Mouse (Mus musculus) hindbrain, embryonic 16.5 days (tissue): ENCODE data around the gene Timm50. TPM values are rescaled to one million over a fixed set of nuclear protein-coding genes. Genes with fewer than 3 reads are reported as not detected.

Experiments used
- ATAC-seq: fragments of 200-750 bp; cut with Nextera tagmentation; 2 replicates; pipeline ENCODE4 v1.8.0; 2017; ENCODE audit warnings: moderate TSS enrichment, moderate library complexity
- H3K27ac ChIP-seq: fragments of 300-500 bp; sonication (generic); 2 replicates; pipeline ENCODE4 v1.5.1; 2014; ENCODE audit warnings: low read depth, mild to moderate bottlenecking, control low read depth, low read length, moderate library complexity
- H3K27me3 ChIP-seq: fragments of 300-500 bp; sonication (generic); replicated peaks from 2 replicates; pipeline ENCODE4 v1.6.1; 2014; ENCODE audit warnings: low read length; ENCODE audit not compliant: control insufficient read depth, insufficient read depth
- H3K36me3 ChIP-seq: fragments of 300-500 bp; sonication (generic); 2 replicates; pipeline ENCODE4 v1.6.1; 2014; ENCODE audit warnings: mild to moderate bottlenecking, low read length, moderate library complexity, mixed read lengths; ENCODE audit not compliant: control insufficient read depth, insufficient read depth
- H3K4me1 ChIP-seq: fragments of 300-500 bp; sonication (generic); 2 replicates; pipeline ENCODE4 v1.6.1; 2014; ENCODE audit warnings: low read depth, low read length; ENCODE audit not compliant: control insufficient read depth, insufficient read depth
- H3K4me2 ChIP-seq: fragments of 300-500 bp; sonication (generic); 2 replicates; pipeline ENCODE4 v1.6.1; 2014; ENCODE audit warnings: mild to moderate bottlenecking, low read length, control low read depth, moderate library complexity
- H3K4me3 ChIP-seq: fragments of 300-500 bp; sonication (generic); 2 replicates; pipeline ENCODE4 v1.5.1; 2014; ENCODE audit warnings: mild to moderate bottlenecking, low read length, control low read depth, moderate library complexity
- H3K9ac ChIP-seq: fragments of 300-500 bp; sonication (generic); 2 replicates; pipeline ENCODE4 v1.6.1; 2014; ENCODE audit warnings: low read depth, mild to moderate bottlenecking, control low read depth, low read length, moderate library complexity
- H3K9me3 ChIP-seq: fragments of 300-500 bp; sonication (generic); 2 replicates; pipeline ENCODE4 v1.6.1; 2014; ENCODE audit warnings: mild to moderate bottlenecking, low read length, moderate library complexity; ENCODE audit not compliant: control insufficient read depth
- WGBS: fragments of 180-500 bp; shearing (Covaris S2); extraction: QIAGEN DNeasy Blood & Tissue Kit; methylation state at CpG from one replicate; pipeline ENCODE4 v1.1.7; 2014; 5-methylcytosine and 5-hydroxymethylcytosine counted together
- polyA plus RNA-seq: library from polyadenylated mRNA; unstranded; fragments of >200 nt; fragmentation: Nextera tagmentation; extraction: Ambion mirVana; gene quantifications from 2 replicates; pipeline ENCODE4 v1.2.1, GENCODE M21; 2015

Timm50 gene
- polyA plus RNA-seq, 1 experiment from 2014 or later: 131 TPM

DNA sequence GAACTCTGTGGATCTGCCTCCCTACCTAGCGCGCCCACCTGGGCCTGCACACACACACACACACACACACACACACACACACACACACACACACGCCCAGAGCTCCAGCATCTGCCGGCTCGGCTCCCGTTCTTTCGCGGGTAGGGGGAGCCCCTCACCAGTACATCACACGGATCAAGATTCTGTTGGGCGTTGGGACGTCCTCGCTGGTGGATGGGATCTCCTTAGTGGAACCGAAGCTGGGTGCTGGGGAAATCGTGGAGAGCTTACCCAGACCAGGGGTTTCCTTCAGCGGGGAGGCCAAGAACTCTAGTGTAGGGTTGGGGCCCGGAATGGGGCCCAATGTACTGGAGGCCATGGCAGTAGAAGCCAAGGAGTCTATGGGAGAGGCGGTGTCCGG is 21.7 kb downstream of the Timm50 start:
- no peaks in the 10 kb centered on the region for H3K9me3 ChIP-seq
- 1% methylated on average over 16 of the region's 18 CpGs for WGBS
- H3K36me3 ChIP-seq: no peaks in the 10 kb centered on the region
- peak overlapping the region; percentile 36 for H3K4me3 ChIP-seq
- no peak overlapping the region for H3K27ac ChIP-seq
- no peak for ATAC-seq
- peak overlapping the region; percentile 53 for H3K4me2 ChIP-seq
- H3K27me3 ChIP-seq: peaks cover 19% of the 10 kb centered on the region
- peaks cover 11% of the 10 kb centered on the region for H3K4me1 ChIP-seq
- peak overlapping the region; percentile 59; the same call in 1 of the 2 replicates for H3K9ac ChIP-seq

DNA sequence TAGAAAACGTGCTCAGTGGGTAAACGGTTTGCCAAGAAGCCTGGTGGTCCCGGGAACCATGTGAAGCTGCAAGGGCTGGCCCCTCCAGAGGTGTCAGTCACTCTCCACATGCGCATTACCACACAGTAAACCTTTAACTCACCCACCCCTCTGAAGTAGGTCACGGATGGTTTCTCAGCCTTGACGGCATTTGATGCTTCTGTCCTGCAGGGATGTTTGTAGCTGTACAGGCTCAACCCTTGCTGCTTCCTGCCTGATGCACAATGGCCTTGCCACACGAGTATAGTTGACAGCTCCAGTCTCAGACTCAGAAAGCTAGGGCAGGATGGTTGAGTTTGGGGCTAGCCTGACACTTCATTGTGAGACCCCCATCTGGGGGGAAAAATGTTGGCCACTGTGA is 31.2 kb downstream of the Timm50 start:
- peaks cover 11% of the 10 kb centered on the region for H3K4me1 ChIP-seq
- H3K4me3 ChIP-seq: no peak overlapping the region
- H3K4me2 ChIP-seq: no peak overlapping the region
- H3K27me3 ChIP-seq: no peaks in the 10 kb centered on the region
- H3K36me3 ChIP-seq: no peaks in the 10 kb centered on the region
- 82% methylated on average over 7 of the region's 7 CpGs for WGBS
- no peak for ATAC-seq
- no peak overlapping the region for H3K9ac ChIP-seq
- H3K27ac ChIP-seq: no peak overlapping the region
- no peaks in the 10 kb centered on the region for H3K9me3 ChIP-seq

DNA sequence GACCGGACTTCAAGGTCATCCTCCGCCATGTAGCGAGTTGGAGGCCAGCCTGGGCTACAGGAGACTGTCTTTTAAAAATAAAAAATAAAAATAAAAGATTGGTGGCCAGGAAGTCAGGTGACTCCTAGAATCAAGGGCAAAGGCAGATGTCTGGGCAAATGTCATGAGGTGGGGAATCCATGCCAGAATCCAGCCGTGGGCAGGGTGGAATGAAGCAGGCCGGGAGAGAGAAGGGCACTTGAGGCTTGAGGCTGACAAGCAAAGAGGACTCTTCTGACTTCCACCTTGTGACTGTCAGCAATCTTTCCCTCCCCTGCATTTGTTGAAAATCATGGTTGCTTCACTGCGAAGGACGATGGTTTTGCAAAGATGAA is 33.6 kb downstream of the Timm50 start:
- 82% methylated on average over 7 of the region's 7 CpGs for WGBS

DNA sequence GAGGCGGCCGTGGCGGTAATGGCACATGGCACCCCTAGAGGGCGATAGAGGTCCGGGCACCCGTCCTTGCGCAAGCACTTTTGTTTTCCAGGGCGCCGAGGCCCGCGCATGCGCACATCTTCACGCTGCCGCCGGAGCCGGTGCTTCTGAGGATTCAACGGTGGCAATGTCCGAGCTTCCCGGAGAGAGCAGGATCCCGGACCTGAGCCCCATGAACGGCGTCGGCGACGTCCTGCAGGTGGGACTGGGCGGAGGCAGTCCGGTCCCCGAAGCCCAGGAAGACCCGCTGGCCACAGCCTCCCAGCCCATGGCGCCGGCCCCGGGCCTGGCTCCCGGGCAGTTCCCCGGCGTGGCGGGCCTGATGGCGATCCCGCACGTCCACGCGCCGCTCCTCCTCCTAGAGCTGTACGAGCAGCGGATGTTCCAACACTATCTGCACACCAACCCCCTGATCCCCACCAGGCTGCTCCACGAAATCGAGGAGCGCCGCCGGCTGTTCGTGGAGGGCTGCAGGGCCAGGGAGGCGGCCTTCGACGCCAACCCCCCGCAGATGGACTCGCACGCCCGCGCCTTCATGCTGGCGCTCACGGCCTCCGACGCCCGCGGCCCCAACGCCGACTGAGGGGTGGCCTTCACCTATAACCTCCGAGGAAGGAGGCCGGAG is 34.1 kb downstream of the Timm50 start, which contains the start of gene Eid2b:
TSS of gene Eid2b (plus strand) at position 125 of the 664 bp plus-strand sequence.
- Histone ChIP-seq H3K27ac (peak within 1 kb of the TSS; percentile 86), H3K4me1 (peaks cover 11% of the 10 kb centered on the region), H3K9me3 (no peaks in the 10 kb centered on the region), H3K36me3 (peaks cover 5% of the 10 kb centered on the region; the same call in 1 of the 2 replicates), H3K27me3 (no peaks in the 10 kb centered on the region), H3K4me2 (peak within 1 kb of the TSS; percentile 94), H3K9ac (peak within 1 kb of the TSS; percentile 96), H3K4me3 (peak within 1 kb of the TSS; percentile 76)
- ATAC-seq: peak; percentile 65
- WGBS: 2% methylated on average over 63 of the region's 68 CpGs

More for the DNA sequence above, 33.6 kb downstream of the Timm50 start:
- H3K27me3 ChIP-seq: no peaks in the 10 kb centered on the region
- 0 out of 2 replicates have a peak, but pooled peaks cover under 1% of the 10 kb centered on the region for H3K36me3 ChIP-seq
- peak overlapping the region; percentile 96 for H3K9ac ChIP-seq
- no peaks in the 10 kb centered on the region for H3K9me3 ChIP-seq
- peak overlapping the region; percentile 76 for H3K4me3 ChIP-seq
- peak overlapping the region; percentile 86 for H3K27ac ChIP-seq
- H3K4me2 ChIP-seq: peak overlapping the region; percentile 94
- H3K4me1 ChIP-seq: peaks cover 11% of the 10 kb centered on the region
- ATAC-seq: no peak

DNA sequence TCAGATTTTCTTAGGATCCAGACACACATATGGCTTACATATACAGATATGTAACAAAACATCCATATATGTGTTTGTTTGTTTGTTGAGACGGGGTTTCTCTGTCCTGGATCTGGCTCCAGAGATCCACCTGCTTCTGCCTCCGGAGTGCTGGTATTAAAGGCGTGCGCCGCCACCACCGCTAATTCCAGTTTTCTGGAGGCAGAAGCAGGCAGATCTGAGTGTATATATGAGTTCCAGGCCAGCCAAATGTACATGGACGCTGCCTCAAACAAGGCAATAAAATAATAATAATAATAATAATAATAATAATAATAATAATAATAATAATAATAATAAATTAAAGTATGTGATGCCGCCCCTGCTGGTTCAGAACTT is 34.6 kb downstream of the Timm50 start:
- Histone ChIP-seq H3K36me3 (peaks cover 8% of the 10 kb centered on the region; the same call in 1 of the 2 replicates), H3K4me2 (no peak overlapping the region), H3K9me3 (no peaks in the 10 kb centered on the region), H3K4me3 (peak overlapping the region; percentile 76; the same call in 1 of the 2 replicates), H3K27ac (no peak overlapping the region), H3K9ac (no peak overlapping the region), H3K27me3 (no peaks in the 10 kb centered on the region), H3K4me1 (peaks cover 11% of the 10 kb centered on the region)
- ATAC-seq: peak; percentile 21; the same call in 1 of the 2 replicates
- 61% methylated on average over 8 of the region's 8 CpGs for WGBS

DNA sequence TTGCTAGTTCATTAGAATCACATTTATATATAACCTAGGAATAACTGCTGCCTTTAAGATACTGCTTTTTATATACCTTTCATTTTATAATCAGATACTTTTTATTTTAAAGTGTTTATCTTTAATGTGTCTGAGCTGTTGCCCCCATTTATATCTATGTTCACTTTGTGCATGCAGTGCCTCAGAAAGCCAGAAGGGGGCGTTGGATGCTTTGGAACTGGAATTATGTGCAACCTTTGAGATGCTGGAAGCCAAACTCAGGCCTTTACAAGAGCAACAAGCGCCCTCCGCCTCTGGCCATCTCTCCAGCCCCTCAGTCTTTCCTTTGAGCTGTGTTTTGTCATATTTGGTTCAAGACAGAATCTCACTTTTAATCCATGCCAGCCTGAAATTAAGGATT is 40.1 kb downstream of the Timm50 start:
- WGBS: 73% methylated on average over 3 of the region's 3 CpGs
- H3K4me2 ChIP-seq: no peak overlapping the region

DNA sequence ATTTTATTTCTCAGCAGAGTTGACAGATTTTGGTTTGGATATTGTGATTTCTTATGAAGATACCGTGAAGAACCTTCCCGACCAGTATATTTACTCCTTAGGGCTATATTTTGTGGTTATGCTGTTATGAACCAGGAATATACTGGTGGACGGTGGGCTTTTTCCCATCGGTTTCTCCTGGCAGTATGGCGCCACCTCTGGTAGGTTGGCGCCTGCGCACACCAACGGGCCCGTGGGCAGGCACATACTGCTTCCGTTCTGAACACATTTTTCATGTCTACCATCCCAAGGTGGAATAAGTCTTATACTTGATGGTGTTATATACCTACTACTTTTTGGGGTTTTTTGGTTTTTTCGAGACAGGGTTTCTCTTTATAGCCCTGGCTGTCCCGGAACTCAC is 42.5 kb downstream of the Timm50 start:
- 92% methylated on average over 12 of the region's 12 CpGs for WGBS
- Histone ChIP-seq H3K9me3 (no peaks in the 10 kb centered on the region), H3K4me1 (peaks cover 9% of the 10 kb centered on the region), H3K27ac (no peak overlapping the region), H3K4me3 (no peak overlapping the region), H3K4me2 (peak overlapping the region; percentile 94; the same call in 1 of the 2 replicates), H3K36me3 (peaks cover 12% of the 10 kb centered on the region; the same call in 1 of the 2 replicates), H3K9ac (no peak overlapping the region), H3K27me3 (no peaks in the 10 kb centered on the region)
- no peak for ATAC-seq

More for the DNA sequence above, 40.1 kb downstream of the Timm50 start:
- Histone ChIP-seq H3K4me1 (peaks cover 9% of the 10 kb centered on the region), H3K27me3 (no peaks in the 10 kb centered on the region), H3K27ac (no peak overlapping the region), H3K9me3 (no peaks in the 10 kb centered on the region), H3K4me3 (no peak overlapping the region), H3K9ac (no peak overlapping the region), H3K36me3 (peaks cover 12% of the 10 kb centered on the region; the same call in 1 of the 2 replicates)
- ATAC-seq: no peak

DNA sequence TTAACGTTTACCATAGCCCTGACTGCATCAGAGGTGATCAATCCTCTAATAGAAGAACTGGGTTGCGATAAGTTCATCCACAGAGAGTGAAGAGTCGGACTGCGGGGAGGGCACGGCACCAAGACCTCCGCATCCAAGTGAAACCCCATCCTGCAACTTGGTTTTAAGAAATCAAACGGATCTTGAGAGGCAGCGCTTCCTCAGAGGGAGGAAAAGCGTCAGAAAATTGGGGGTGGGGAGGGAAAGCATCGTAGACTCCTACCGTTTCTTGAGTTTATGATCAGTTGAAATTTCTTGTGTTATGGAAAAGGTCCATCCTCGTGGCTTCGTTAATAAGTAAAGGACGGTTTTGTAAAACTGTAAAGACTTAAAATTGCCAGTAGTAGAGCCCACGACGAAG is 43.3 kb downstream of the Timm50 start:
- peaks cover 9% of the 10 kb centered on the region for H3K4me1 ChIP-seq
- peak overlapping the region; percentile 94 for H3K4me2 ChIP-seq
- WGBS: 27% methylated on average over 16 of the region's 16 CpGs
- no peaks in the 10 kb centered on the region for H3K9me3 ChIP-seq
- no peaks in the 10 kb centered on the region for H3K27me3 ChIP-seq
- peak overlapping the region; percentile 100 for H3K9ac ChIP-seq
- H3K27ac ChIP-seq: peak overlapping the region; percentile 92
- ATAC-seq: no peak
- H3K4me3 ChIP-seq: peak overlapping the region; percentile 94
- H3K36me3 ChIP-seq: peaks cover 12% of the 10 kb centered on the region; the same call in 1 of the 2 replicates

DNA sequence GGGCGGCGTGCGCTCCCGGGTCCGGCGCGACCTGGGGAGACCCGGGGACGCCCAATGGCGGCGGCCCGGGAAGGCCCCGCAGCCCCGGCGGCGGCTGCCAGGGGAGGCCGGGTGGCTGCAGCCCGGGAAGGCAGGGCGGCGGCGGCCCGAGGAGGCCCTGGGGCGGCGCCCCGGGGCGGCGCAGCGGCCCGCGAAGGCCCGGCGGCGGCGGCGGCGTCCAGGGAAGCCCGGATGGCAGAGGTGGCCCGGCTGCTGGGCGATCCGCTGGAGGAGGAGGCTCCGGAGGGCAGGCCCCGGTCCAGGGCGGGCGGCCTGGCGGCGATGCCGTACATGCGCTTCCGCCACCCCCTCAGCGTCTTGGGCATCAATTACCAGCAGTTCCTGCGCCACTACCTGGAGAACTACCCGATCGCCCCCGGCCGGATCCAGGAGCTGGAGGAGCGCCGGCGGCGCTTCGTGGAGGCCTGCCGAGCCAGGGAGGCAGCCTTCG is 43.8 kb downstream of the Timm50 start:
- peak overlapping the region; percentile 94 for H3K4me2 ChIP-seq
- WGBS: under 1% methylated on average over 45 of the region's 62 CpGs
- H3K36me3 ChIP-seq: peaks cover 10% of the 10 kb centered on the region; the same call in 1 of the 2 replicates
- ATAC-seq: peak; percentile 79
- peak overlapping the region; percentile 94 for H3K4me3 ChIP-seq
- peaks cover 9% of the 10 kb centered on the region for H3K4me1 ChIP-seq
- H3K9ac ChIP-seq: peak overlapping the region; percentile 100
- H3K27ac ChIP-seq: peak overlapping the region; percentile 92
- no peaks in the 10 kb centered on the region for H3K9me3 ChIP-seq
- H3K27me3 ChIP-seq: no peaks in the 10 kb centered on the region
